Mouse (Mus musculus): ENCODE measurements around the gene Stx3.

Stx3 gene

GRCm38 (mm10) chr19:11808452-11808851 is 10.8 kb downstream of the Stx3 start:
- in situ Hi-C loops (cut with MboI; ENCODE audit: low sequenced_read_pairs): no loop called here

- in situ Hi-C loops (cut with MboI; ENCODE audit: low sequenced_read_pairs): no loop called here
These were observed 11.4 kb downstream of the Stx3 start for GRCm38 (mm10) chr19:11807822-11808221.

- in situ Hi-C loops (cut with MboI; ENCODE audit: low sequenced_read_pairs): no loop called here
These were observed 12.0 kb downstream of the Stx3 start for GRCm38 (mm10) chr19:11807251-11807650.

DNA sequence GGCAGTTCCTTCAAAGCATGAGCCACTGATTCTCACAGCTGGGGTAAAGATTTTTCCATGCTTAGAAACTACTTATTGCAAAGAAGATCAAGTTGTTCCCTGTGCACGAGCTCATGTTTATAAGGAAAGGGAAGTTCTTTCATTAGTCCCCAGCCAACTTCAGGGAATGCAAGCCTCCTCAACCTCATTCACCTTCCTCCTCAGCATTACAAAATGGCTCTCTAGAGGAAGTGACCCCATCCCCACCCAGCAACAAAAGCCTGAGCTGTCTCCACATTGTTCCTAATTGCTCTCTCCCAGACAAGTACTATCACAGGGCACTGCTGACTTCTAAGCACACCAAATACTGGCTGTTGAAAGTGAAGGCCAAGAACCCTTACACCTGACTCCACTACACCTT is 14.8 kb downstream of the Stx3 start:
- in situ Hi-C loops (cut with MboI; ENCODE audit: low sequenced_read_pairs): no loop called here

DNA sequence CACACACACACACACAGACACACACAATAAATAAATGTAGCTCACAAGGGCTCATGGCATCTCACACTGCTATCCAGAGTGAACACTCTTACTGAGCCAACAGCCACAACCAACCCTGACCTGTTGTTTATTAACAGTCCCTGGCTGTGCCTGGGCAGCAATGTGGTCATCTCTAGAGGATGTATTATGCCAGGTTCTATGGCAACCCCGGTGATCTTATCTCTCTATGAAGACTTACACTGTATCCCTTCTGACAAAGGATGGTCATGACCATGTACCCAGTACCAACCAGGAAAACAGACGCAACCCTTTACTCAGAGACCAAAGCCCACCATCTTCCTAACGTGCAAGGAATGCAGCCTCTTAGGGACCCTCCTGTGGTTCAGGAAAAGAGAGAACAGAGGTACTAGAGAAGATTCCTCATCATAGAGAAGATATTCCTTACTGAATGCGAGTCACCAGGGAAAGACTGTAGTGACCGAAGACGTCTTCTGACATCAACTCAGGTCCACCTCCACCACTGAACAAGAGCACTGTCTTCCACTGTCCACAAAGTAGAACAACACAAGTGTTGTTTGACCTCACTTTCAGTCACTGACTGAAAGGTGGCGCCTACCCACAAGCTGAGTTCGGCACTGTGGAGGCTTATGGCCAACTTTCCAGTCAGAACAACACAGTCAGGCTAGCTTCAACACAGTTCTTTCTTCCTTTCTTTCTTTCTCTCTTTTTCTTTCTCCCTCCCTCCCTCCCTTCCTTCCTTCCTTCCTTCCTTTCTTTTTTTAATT is 18.5 kb downstream of the Stx3 start:
- in situ Hi-C loops (cut with MboI; ENCODE audit: low sequenced_read_pairs): no loop called here

DNA sequence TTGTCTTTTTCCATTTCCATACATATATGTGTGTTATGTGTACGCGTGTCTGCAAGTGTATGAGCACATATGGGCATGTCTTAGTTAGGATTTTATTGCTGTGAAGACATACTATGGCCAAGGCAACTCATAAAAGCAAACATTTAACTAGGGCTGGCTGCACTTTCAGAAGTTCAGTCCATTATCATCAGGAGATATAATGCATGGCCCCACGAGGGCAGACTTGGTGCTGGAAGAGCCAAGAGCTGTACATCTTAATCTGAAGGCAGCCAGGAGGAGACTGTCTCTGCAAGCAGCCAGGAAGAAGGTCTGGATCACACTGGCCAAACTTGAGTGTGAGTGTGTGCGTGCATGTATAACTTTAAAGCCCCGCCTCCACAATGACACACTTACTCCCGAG is 24.8 kb downstream of the Stx3 start:
- in situ Hi-C loops (cut with MboI; ENCODE audit: low sequenced_read_pairs): no loop called here

DNA sequence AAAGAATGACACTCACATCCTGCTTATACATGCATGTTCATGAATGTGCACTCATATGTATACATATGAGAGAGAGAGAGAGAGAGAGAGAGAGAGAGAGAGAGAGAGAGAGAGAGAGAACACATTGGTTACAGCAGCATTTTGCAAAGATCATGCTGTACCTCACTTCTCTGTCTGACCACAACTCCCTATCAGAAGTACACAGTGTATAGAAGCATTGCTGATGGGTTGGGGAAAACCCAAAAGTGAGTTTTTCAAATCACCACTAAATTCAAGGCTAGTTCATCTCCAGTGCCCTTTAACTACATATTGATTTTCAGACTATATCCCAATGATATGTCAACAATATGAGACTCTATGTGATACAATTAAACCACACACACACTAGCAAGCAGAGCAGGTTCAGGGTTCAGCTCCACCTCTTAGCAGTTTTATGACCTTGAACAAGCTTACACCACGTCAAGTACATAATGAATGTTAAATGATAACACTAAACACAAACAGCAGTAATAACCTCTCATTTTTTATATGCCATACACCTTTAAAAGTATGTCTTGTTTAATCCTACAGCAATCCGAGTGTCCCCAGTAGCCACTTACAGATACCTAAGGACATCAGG is 25.4 kb downstream of the Stx3 start:
- in situ Hi-C loops (cut with MboI; ENCODE audit: low sequenced_read_pairs): no loop called here

GRCm38 (mm10) chr19:11791825-11792224 is 27.4 kb downstream of the Stx3 start:
- in situ Hi-C loops (cut with MboI; ENCODE audit: low sequenced_read_pairs): no loop called here

DNA sequence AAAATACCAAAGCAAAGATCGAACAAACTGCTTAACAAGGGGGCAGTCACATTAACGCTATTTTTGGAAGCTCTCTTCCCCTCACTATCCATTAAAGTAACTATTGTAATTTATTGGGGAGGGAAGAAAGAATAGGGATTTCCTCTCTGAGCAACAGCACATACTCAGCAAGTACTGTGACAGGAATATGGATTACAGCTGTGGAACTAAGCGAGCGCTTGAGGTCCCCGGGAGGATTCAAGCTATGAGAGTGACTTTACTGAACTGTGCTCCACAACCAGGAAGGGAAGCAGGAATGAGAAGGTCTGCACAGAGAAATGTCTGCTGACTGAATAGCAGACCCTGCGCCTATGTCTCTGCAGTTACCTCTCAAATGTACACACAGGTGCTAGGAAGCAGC is 30.3 kb downstream of the Stx3 start:
- in situ Hi-C loops (cut with MboI; ENCODE audit: low sequenced_read_pairs): no loop called here

GRCm38 (mm10) chr19:11787826-11788225 is 31.4 kb downstream of the Stx3 start:
- in situ Hi-C loops (cut with MboI; ENCODE audit: low sequenced_read_pairs): no loop called here

- in situ Hi-C loops (cut with MboI; ENCODE audit: low sequenced_read_pairs): no loop called here
These were observed 33.6 kb downstream of the Stx3 start for GRCm38 (mm10) chr19:11785409-11786154.

DNA sequence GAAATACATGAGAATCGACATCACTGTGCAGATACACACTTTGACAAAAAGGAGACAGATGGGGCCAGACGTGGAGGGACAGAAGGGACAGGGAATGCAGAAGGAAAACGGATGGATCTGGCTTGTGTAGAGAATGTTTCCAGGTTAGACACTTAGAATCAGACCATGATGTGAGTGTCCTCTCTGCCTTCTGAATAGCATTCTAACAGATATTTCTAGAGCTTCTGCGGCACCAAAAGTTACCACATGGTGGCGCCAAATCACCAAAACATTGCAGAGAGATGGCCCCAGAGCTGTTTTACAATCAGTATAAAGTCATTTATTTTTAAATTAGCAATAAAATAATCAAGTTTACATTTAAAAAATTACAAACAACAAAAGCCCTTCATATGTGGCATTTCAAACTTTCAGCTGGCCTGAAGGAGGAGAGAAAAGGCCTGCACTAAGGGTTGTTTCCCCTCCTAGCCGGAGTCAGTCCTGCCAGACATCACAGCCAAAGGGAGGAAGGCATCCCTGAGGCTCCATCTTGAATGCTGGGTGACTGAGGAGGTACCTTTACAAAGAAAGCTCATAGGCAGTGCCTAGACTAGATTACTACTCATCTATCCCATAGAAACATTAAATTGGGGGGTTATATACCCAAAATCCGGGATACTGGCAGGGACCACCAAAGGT is 41.9 kb downstream of the Stx3 start:
- in situ Hi-C loops (cut with MboI; ENCODE audit: low sequenced_read_pairs): no loop called here

- in situ Hi-C loops (cut with MboI; ENCODE audit: low sequenced_read_pairs): no loop called here
These were observed 48.9 kb downstream of the Stx3 start, which contains the start of gene Mrpl16 for GRCm38 (mm10) chr19:11770205-11770892. TSS of gene Mrpl16 (plus strand) at chr19:11770391.

- in situ Hi-C loops (cut with MboI; ENCODE audit: low sequenced_read_pairs): loop anchor here (5.0 to 10.0 kb wide), 2 partner anchors 162 to 415 kb away; no protein-coding TSS in a partner anchor
These were observed 49.8 kb downstream of the Stx3 start for GRCm38 (mm10) chr19:11769257-11769920.

DNA sequence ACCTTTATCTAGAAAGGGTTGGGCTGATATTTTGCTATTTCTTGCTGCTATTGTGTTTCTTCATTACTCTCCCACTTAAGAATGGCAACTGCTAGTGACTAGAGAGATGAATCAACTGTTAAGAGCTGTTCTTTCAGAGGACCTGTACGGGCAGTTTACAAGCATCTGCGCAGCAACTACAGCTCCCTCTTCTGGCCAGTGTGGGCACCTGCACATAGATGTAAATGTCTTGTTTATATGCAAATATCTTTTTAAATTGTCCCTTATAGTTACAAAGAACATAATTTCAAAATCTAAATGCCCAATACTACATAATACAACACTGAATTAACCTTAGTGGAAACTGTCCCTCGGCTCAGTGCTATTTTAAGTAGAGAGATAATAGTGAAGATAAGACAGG is 51.0 kb downstream of the Stx3 start:
- in situ Hi-C loops (cut with MboI; ENCODE audit: low sequenced_read_pairs): loop anchor here (5.0 to 10.0 kb wide), 2 partner anchors 161 to 413 kb away; no protein-coding TSS in a partner anchor

DNA sequence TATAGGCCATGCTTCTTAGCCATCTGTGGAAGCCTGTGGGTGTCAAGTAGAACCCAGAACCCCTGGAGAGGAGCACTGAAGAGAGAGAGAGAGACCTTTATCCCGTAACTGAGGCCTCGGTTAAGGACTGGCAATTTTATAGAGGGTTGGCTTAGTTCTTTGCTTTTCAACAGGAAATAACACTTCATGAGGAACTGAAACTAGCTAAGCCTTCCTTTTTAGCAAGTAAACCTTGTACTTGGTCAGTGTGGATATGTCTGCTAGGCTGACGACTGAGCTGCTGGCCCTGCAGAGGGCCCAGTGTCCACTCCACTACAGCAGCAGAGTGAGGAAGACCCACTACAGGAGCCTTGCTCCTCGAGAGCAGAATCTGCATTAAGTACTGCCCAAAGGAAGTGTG is 52.8 kb downstream of the Stx3 start:
- in situ Hi-C loops (cut with MboI; ENCODE audit: low sequenced_read_pairs): loop anchor here (5.0 to 10.0 kb wide), 2 partner anchors 159 to 412 kb away; no protein-coding TSS in a partner anchor

DNA sequence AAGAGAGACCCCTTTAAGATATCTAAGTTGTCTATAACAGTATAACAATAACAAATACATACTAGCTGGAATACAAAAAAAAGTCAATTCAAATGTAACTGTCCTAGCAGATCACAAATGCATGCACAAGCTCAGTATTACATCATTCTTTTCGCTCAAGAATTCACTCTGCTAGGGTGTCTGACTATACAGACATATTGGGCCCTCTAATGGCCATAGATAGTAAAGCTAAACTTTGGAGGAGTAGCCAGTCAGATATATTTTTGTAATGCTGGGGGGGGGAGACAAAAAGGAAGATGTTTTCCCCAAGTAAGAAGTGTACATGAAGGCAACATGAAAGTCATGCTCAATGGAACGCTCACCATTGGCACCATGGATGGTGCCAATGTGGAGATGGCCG is 54.1 kb downstream of the Stx3 start:
- in situ Hi-C loops (cut with MboI; ENCODE audit: low sequenced_read_pairs): loop anchor here (5.0 to 10.0 kb wide), 2 partner anchors 158 to 410 kb away; no protein-coding TSS in a partner anchor

- in situ Hi-C loops (cut with MboI; ENCODE audit: low sequenced_read_pairs): no loop called here
These were observed 71.9 kb downstream of the Stx3 start, which contains the start of gene Gif for GRCm38 (mm10) chr19:11747298-11747697. TSS of gene Gif (plus strand) at chr19:11747554.

DNA sequence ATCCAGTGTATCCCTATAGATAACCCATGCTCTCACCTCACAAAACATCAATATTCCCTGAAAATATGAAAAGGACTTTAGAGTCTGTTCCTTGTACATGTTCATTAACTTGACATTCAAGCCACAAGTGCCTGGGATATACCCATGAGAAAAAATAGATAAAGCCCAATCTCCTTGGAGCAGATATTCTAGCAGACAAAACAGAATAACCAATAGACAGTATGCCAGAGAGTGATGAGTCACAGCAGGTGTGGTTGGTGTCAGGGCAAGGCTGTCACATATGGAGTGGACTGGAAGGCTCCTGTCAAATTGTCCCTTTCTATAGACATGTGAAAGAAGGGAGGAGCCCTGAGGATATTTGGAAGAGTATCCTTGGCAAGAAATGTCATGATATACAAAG is 73.5 kb downstream of the Stx3 start:
- in situ Hi-C loops (cut with MboI; ENCODE audit: low sequenced_read_pairs): no loop called here

GRCm38 (mm10) chr19:11736455-11736854 is 82.7 kb downstream of the Stx3 start:
- in situ Hi-C loops (cut with MboI; ENCODE audit: low sequenced_read_pairs): no loop called here

Data from CH12F3 (cell line).